Mouse (Mus musculus) T-helper 2 cell (primary cell): ENCODE measurements around the gene Kcna3.

Source experiments
- in situ Hi-C: fragments of 300-600 bp; cut with MboI, MseI; formaldehyde crosslinking; loops from one replicate; pipeline ENCODE4 v1.15.1; 2025; ENCODE audit warnings: high pct_unique_total_duplicates

The Kcna3 gene

DNA sequence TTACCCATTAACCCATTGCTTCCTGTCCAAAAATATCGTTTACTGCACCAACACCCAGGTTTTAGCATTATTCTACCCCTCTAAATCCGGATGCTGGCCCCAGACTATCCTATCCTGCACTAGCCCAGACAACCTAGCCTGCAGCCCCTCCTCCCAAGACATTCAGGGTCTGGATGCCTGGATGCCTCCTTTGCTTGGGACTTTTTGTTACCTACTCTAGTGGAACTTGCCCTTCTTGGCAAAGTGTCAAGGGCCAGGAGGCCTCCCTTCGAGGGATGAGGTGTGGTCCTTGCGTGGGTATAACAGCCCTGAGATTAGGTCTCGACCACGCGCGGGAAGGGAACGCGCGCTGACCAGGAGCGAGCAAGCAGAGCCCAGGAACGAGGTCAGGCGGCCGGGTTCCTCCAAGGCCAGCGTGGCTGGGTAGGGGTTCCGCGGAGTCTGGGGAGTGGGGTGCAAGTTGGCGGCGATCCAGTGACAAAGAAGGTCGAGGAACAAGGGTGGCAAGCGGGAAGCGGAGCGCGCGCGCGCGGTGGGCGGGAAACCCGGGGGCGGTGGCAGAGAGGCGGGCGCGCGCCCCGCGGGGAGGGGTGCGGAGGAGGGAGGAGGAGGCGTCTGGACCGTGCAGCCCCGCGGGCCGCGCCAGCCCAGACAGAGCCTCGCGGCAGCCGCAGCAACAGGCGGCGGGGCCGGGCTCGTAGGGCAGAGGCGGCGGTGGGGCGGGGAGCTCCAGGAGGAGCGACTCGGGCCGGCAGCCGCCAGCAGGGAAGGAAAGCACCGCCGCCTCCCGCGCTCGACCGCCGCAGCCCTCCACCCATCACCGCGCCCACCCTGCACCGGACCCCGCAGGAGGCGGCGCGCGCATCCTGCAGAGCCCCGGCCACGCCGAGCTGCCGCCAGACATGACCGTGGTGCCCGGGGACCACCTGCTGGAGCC, at the start of gene Kcna3:
Kcna3 (plus strand) TSS at position 649 of the 937 bp plus-strand sequence.
- in situ Hi-C loops: loop anchor here (25.0 kb wide), 1 partner anchor 1348 kb away; the partner anchor contains the start of gene Ddx20

DNA sequence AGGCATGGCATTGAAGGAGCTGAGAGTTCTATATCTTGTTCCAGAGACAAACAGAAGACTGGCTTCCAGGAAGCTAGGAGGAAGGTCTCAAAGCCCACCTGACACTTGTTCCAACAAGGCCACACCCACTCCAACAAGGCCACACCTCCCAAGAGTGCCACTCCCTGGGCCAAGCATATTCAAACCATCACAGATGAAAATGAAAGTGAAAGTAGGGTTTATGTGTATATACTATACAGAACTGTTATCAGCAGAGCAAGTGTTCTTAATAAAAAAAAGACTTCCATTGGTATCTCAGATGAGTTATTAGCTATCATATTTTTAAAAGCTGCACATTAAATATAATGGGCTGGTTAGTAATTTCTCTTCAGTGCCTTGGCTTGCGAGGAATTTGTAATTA, 44.6 kb upstream of the Kcna3 start:
- in situ Hi-C loops: loop anchor here (10.0 kb wide), 1 partner anchor 1387 kb away; no protein-coding TSS in a partner anchor

DNA sequence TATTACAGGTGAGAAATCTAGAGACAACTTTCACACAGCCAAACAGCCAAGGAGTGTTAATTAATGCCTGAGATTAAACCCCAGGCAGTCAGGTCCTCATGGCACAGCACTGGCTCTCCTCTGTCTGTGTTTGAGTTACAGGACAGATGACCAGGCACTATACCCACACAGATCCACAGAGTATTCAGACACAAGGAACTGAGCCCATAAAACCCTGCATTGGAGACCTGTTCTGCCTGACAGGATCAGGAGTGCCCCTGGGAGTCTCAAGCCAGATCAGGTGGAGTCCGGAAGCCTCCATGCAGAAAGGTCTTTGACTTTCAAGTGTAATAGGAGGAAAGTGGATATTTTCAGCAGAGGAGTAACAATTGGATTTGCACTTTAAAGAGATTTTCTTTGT, 40.6 kb upstream of the Kcna3 start:
- in situ Hi-C loops: loop anchor here (10.0 kb wide), 1 partner anchor 1391 kb away; no protein-coding TSS in a partner anchor

DNA sequence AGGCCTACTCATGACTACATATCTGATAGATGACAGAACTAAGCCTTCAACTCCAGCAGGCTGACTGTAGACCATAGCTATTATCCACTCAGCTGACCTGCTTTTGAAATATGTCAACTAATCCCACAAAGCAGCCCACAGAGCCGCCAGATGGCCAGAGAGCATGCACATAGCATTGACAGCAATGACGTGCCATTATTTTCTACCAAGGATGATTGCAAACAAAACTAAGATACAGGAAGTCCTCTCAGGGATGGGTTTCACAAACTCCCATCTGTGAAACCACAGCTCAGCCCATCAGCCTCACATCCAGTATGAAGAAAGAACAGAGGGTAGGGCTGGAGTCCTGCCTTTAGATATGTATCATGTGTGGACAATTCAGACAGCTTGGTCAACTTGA, 39.8 kb upstream of the Kcna3 start:
- in situ Hi-C loops: loop anchor here (10.0 kb wide), 1 partner anchor 1391 kb away; no protein-coding TSS in a partner anchor

DNA sequence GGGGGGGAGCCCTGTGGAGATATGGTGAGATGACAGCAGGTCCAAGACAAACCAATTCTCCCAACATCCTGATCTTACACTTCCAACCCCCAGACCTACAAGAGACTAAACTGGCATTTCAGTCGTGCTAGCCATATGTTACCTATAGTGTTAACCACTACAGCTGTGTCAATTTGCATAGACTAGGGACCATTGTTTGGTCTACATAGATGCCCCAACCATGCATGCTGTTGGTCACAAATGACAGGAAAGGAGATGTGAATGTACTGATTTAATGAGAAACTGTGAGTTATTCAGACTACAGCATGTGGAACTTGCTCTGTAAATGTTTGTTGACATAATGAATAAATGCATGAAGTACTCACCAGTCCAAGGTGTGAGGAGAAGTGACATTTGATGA, 37.6 kb upstream of the Kcna3 start:
- in situ Hi-C loops: loop anchor here (10.0 kb wide), 1 partner anchor 1394 kb away; no protein-coding TSS in a partner anchor

DNA sequence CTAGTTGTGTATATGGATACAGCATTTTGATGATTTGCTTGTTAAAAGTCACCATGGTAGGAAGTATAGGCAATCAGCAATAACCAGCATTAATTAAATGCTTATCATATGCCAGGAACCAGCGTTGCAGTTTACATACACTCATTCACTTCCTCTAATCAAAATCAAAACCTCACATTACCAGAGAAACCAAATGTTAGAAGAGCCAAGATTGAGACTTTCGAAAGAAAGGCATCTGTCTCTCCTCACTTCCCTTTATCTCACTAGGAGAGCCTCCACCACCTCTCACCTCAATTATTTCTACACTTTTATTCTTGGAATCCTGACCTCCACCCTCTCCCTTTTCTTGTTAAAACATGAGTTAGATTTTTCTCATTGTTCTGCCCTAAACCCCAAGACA, 35.8 kb upstream of the Kcna3 start:
- in situ Hi-C loops: no loop called here

DNA sequence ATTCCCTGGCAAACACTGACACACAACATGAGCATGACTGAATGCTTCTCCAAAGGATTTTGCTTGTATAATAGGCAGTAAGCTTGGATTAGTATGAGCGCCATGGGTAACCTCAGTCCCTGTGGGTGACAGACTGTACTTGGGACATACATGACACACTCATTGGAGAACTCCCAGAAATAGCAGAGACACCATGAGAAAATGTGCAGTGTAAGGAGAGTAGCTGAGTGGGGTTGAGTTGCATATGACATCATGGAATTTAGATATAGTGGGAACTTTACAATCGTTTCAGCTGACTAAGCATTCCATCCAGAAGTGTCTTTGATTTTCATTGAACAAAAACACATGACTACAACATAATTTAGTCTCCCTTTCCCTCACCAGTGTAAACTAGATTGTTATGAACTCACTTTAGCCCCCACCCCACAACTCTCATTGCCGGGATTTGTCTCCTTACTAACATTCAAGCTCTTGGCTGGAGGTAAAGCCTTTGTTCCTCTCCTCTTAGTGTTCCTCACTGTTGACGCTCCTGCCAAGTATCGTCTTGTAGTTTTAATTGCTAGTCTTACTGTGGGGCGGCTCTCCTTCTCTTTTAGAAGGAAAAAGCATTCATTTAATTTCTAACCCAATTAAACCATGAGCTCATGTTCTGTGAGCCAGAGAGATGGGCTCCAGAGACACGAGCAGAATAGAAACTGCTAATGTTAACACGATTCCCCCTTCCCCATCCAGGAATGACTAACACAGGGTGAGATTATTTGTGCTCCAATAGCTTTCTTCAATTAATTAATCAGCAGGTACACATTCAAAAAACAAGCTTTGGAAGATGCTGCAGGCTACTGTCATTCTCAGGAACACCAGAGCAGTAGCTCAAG, 33.5 kb upstream of the Kcna3 start:
- in situ Hi-C loops: no loop called here

DNA sequence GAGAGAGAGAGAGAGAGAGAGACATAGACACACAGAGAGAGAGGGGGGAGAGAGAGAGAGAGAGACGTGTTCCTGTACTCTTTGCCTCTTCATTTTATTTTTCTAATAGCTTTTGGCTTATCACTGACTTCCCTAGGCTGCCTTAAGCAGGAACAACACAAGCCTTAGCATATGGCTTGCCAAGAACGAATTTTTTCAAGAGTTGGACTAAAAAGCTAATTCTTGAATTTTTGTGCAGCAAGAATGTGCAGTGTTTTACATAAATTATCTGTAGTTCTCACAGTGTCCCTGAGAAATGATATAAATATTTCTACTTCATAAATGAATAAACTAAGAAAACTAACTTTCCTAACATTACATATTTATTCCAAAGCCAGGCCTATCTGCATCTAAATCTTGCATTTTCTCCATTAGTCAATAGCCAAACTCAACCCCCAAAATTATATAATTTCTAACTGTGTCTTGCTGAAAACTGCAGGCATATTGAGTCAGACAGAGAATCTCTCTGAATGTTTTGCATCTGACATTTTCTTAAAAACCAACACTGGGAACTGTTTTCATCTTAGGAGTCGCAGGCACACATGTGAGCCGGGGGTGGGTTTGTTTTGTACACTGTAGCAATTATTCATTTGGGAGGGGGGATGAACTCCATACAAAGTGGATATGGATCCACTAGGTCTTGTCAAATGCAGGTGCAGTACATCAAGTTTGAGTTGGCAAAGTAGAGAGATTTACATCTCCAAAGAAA, 26.5 kb upstream of the Kcna3 start:
- in situ Hi-C loops: no loop called here

DNA sequence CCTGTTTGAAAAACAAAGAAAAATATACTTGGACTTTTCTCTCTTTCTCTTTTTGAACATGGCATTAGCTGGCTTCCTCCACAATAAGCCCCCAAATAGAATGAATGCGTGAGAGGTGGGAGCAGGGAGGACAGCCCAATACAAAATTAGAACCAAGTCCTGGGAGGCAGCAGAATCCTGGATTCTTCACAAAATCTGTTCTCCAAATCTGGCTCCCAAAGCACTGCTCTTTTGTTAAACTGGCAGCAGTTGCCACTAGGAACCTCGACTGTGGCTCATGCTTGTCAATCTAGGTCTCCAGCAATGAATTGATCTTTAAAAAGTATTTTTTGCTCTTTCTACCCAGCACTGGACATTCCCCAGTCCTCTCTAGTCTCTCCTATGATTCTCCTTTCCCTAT, 17.7 kb upstream of the Kcna3 start:
- in situ Hi-C loops: no loop called here

DNA sequence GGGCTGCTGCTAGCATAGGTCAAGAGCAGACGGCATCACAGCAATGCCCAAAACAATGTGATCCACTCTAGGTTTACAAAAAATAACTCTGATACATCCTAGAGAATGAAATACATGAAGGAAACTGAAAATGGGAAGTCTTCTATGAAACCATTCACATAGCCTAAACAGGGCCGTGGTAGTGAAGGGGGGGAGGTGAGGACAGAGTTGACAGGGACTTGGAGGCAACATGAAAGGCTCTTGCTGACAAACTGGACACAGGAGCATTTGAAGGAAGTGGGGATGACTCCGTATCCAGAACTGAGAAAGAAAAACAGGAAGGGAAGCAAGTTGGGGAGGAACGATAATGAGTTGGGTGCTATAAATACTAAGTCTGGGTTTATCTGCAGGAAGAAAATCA, 4.4 kb upstream of the Kcna3 start:
- in situ Hi-C loops: loop anchor here (25.0 kb wide), 1 partner anchor 1344 kb away; the partner anchor contains the start of gene Ddx20

DNA sequence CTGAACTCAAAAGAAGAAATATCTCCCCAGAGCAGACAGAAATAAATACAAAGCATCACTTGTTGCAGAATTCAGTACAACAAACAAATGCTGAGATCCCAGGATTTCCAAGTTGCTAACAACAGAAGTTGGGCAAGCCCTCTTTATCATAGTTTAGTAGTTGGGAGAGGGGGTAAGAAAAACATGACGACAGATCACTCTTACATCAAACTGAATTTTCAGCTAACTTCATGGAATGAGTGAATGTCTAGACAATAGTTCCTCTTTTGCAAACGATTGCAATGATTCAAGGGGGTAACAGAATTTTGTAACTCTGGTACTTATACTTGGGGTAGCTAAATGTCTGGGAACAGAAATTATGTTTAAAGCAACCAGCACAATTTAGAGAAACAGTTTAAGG, 1.2 kb upstream of the Kcna3 start:
- in situ Hi-C loops: loop anchor here (25.0 kb wide), 1 partner anchor 1347 kb away; the partner anchor contains the start of gene Ddx20

DNA sequence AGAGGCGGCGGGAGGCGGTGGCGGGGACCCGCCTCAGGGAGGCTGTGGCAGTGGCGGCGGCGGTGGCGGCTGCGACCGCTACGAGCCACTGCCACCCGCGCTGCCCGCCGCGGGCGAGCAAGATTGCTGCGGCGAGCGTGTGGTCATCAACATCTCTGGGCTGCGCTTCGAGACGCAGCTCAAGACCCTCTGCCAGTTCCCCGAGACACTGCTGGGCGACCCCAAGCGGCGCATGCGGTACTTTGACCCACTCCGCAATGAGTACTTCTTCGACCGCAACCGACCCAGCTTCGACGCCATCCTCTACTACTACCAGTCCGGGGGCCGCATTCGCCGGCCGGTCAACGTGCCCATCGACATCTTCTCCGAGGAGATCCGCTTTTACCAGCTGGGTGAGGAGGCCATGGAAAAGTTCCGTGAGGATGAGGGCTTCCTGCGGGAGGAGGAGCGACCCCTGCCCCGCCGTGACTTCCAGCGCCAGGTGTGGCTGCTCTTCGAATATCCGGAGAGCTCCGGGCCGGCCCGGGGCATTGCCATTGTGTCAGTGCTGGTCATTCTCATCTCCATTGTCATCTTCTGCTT, 580 bp downstream of the Kcna3 start:
- in situ Hi-C loops: loop anchor here (25.0 kb wide), 1 partner anchor 1349 kb away; the partner anchor contains the start of gene Ddx20

DNA sequence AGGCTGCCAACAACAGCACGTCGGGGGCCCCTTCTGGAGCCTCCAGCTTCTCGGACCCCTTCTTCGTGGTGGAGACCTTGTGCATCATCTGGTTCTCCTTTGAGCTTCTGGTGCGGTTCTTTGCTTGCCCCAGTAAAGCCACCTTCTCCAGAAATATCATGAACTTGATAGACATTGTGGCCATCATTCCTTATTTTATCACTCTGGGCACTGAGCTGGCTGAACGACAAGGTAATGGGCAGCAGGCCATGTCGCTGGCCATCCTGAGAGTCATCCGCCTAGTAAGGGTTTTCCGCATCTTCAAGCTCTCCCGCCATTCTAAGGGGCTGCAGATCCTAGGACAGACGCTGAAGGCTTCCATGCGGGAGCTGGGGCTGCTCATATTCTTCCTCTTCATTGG, 1.1 kb downstream of the Kcna3 start:
- in situ Hi-C loops: loop anchor here (25.0 kb wide), 1 partner anchor 1350 kb away; the partner anchor contains the start of gene Ddx20

DNA sequence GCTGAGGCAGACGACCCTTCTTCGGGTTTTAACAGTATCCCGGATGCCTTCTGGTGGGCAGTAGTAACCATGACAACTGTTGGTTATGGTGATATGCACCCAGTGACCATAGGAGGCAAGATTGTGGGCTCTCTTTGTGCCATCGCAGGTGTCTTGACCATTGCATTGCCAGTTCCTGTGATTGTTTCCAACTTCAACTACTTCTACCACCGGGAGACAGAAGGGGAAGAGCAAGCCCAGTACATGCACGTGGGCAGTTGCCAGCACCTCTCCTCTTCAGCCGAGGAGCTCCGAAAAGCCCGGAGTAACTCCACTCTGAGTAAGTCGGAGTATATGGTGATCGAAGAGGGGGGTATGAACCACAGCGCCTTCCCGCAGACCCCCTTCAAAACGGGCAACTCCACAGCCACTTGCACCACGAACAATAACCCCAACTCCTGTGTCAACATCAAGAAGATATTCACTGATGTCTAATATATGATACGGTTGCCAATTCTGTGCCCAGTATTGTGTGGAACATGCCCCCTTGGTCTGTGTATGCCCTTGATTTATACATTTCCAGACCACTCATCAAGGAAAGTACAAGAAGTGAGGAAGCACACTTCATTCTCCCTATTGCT, 1.7 kb downstream of the Kcna3 start:
- in situ Hi-C loops: loop anchor here (25.0 kb wide), 1 partner anchor 1350 kb away; the partner anchor contains the start of gene Ddx20

DNA sequence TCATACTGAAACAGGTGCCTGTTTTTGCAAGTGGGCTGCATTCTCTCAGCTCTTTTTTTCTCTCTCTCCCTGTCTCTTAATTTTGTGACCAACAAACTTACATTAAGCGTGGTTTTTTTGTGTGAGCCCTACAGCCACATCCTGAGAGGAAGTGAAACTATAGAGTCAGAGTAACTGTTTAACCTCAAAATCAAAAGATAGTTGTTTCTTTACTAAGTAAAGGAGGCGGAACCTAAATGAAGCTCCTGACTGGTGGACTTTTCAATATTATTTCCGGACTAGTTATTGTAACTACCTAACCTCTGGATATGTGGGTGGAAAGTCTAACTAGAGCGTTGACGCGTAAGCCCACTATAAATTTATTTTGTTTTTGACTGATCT, 2.2 kb downstream of the Kcna3 start:
- in situ Hi-C loops: loop anchor here (25.0 kb wide), 1 partner anchor 1351 kb away; the partner anchor contains the start of gene Ddx20

DNA sequence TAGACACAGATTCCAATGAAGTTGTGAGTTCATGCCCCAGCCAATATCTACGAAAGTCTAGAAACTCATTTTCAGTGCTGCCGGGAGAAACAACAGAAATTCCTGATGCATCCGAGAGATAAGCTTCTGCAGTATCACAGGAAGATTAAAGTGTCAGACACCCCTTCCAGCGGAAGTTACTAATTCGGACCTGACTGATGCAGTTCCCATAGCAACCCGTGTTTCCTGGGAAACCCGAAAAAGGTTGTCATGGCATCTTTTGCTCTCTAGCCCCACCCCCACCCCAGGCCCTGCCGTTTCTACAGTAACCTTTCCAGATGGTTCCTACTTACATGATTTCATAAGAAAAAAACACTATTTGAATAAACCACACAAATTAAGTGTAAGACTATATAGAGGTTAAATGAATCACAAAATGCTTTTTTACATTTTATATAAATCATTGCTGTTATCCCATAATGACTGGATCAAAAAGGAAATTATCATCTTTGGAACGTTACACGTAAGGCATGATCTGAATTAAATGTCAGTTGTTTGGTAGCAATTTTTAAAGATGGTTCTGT, 2.8 kb downstream of the Kcna3 start:
- in situ Hi-C loops: loop anchor here (25.0 kb wide), 1 partner anchor 1351 kb away; the partner anchor contains the start of gene Ddx20

DNA sequence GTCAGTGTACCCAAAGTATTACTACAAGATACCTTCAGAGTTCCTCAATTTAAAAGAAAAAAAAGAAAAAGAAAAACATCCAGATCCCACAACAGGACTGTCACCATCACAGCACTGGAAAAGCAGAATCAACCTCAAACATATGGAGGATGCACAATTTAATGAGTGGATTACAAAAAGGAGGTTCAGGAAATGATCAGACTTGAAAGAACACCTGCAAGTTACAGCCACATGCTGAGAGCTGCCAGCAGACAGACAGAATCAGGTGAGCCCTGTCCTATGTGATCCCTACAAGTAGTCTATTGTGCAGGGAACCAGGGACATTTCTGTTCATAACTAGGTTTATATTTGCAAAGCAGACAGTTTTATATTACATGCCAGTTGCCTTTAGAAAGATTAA, 3.3 kb downstream of the Kcna3 start:
- in situ Hi-C loops: loop anchor here (25.0 kb wide), 1 partner anchor 1352 kb away; the partner anchor contains the start of gene Ddx20

DNA sequence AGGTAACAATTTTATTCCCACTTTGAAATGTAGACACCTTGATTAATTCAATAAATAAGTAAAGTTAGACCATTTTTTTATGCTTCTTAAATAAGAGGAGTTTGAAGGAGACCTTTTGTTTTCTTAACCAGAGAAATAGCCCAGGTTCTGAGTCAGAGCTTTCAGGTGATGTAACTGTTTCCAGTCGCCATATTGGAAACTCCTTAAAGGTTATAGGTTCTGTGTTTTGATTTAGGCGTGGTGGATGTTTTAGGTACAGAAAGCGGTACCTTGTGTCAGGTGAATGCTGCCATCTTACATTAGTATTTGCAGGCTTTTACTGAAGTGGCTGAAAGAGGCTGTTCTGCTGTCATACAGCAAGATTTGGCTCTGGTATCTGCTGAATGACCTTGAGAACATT, 4.4 kb downstream of the Kcna3 start:
- in situ Hi-C loops: loop anchor here (10.0 to 25.0 kb wide), 2 partner anchors 256 to 1353 kb away; partner anchors contain the start of gene Ddx20

DNA sequence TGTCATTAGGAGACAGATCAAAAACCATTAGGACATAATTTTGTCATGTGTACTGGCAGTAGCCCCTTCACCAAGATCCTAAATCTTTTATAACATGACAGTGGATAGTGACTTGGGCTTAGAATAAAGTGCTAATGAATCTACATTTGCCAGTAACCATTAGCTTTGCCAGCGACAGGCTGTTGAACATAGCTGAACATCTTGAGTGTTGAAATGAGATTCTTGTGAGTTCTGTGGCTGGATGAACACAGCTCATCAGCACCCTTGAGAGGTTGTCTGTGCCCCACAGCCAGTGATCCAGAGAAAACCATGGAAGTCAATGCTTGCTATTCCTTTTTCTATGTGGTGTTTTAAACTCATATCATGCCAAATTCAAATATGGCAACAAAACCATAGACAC, 5.7 kb downstream of the Kcna3 start:
- in situ Hi-C loops: loop anchor here (10.0 to 25.0 kb wide), 2 partner anchors 257 to 1354 kb away; partner anchors contain the start of gene Ddx20
